Mouse (Mus musculus): ENCODE measurements around the gene Pnpo.

The Pnpo gene

GRCm38 (mm10) chr11:96902639-96903635 is 40.8 kb downstream of the Pnpo start:
- peak; percentile 28 to 47 for DNase-seq

GRCm38 (mm10) chr11:96901332-96901731 is 42.5 kb downstream of the Pnpo start:
- no peak for DNase-seq

- no peak for DNase-seq
Measured at GRCm38 (mm10) chr11:96899449-96900306, 44.1 kb downstream of the Pnpo start.

GRCm38 (mm10) chr11:96895886-96896285 is 47.9 kb downstream of the Pnpo start:
- DNase-seq = no peak

- DNase-seq = no peak
Measured at GRCm38 (mm10) chr11:96893203-96893842, 50.5 kb downstream of the Pnpo start.

DNA sequence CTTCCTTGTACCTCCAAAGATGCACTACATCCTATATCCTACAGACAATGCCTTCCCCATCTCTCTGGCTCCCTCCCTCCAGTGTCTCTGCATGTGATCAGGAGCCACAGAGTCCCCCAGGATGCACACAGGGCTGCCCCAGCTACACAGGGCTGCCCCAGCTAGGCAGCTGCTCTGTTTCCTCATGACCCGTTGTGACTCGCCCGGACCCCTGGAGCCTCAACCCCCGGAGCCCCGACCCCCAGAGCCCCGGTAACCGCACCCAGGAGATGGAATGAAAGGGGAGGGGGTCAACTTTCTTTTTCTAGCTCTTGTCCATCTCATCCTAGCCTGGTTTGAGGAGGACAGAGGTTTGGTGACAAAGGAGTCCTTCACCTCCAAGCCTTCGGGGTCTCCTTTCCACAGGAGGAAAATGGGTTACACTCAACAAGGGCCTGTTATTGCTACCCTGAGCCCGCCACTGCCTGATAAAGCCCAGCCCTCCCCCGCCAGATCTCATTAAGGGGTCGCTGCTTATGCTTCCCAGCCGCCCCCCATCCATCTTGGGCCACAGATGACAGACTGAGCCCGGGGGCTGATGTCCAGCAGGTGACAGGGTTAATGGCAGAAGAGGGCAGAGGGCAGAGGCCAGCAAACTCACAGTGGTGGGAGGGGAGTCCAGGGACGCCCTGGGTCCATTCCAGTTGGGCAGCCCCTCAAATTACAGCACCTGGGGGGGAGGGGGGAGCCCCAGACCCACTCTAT is 51.8 kb downstream of the Pnpo start:
- no peak for DNase-seq

Data from kidney, postnatal 36 days (tissue).